Comparison of ENCODE assay signal across 24 mouse cellular contexts in genomic region chr7:72938842-72939241, GRCm38 (mm10).
DNase-seq lines count a peak whose midpoint lies in the region; ATAC-seq and TF ChIP-seq lines count a peak whose summit lies in the region.
"Had no signal": no experiment of that assay in that cellular context is flagged by ENCODE, and none has a peak within 500 bp of the region (broad histone marks: within the 10 kb centered on the region; RNA-seq: fewer than 3 reads in every experiment).

No protein-coding gene starts in this region.

- TF ChIP-seq CTCF in embryonic fibroblast, embryonic 13.5 days (IDR thresholded peaks at IDR 0.05; ENCODE audit: borderline replicate concordance, insufficient read depth, low read length) = no peak

- 92% methylated on average over 2 of the region's 2 CpGs for WGBS in forebrain, embryonic 12.5 days

- intact Hi-C loops in heart, postnatal 25 days (cut with DNase I) = no loop called here
- intact Hi-C loops in heart, postnatal 10 days (cut with DNase I) = loop anchor here (5.0 kb wide), 1 partner anchor 98 kb away; no protein-coding TSS in a partner anchor

- H3K27me3 ChIP-seq in forebrain, embryonic 12.5 days = no peaks in the 10 kb centered on the region
- H3K27me3 ChIP-seq: embryonic facial prominence, embryonic 15.5 days; hindbrain, embryonic 12.5 days; limb, embryonic 15.5 days; liver, embryonic 15.5 days; megakaryocyte, embryonic 14.5 days; midbrain, embryonic 15.5 days had no signal

- H3K9me3 ChIP-seq in forebrain, embryonic 12.5 days = no peaks in the 10 kb centered on the region
- H3K9me3 ChIP-seq: embryonic facial prominence, embryonic 15.5 days; hindbrain, embryonic 12.5 days; limb, embryonic 15.5 days; liver, embryonic 15.5 days; midbrain, embryonic 15.5 days had no signal

- peaks cover 3% of the 10 kb centered on the region; the same call in 1 of the 2 replicates for H3K4me1 ChIP-seq in embryonic fibroblast, embryonic 13.5 days (ENCODE audit: control insufficient read depth, insufficient read depth, low read length)
- no peaks in the 10 kb centered on the region for H3K4me1 ChIP-seq in forebrain, embryonic 12.5 days
- H3K4me1 ChIP-seq: embryonic facial prominence, embryonic 15.5 days; hindbrain, embryonic 12.5 days; limb, embryonic 15.5 days; liver, embryonic 15.5 days; megakaryocyte, embryonic 14.5 days; midbrain, embryonic 15.5 days had no signal

- peak overlapping the region; percentile 11; the same call in 1 of the 2 replicates for H3K27ac ChIP-seq in embryonic fibroblast, embryonic 13.5 days (ENCODE audit: insufficient read depth, low read length)
- no peak overlapping the region for H3K27ac ChIP-seq in forebrain, embryonic 12.5 days
- H3K27ac ChIP-seq: embryonic facial prominence, embryonic 15.5 days; hindbrain, embryonic 12.5 days; limb, embryonic 15.5 days; liver, embryonic 15.5 days; midbrain, embryonic 15.5 days had no signal

- H3K4me2 ChIP-seq in forebrain, embryonic 12.5 days = no peak overlapping the region
- H3K4me2 ChIP-seq: embryonic facial prominence, embryonic 15.5 days; hindbrain, embryonic 12.5 days; limb, embryonic 15.5 days; liver, embryonic 15.5 days; midbrain, embryonic 15.5 days had no signal

- no peak for TF ChIP-seq POLR2A in embryonic fibroblast, embryonic 13.5 days (IDR thresholded peaks at IDR 0.05; ENCODE audit: low read depth, low read length)

- no peak for ATAC-seq in forebrain, embryonic 12.5 days (ENCODE audit: low FRiP score)
- ATAC-seq: inflammation-experienced regulatory T-cells, adult 6 months; midbrain, embryonic 15.5 days; Patski had no signal

- no peak overlapping the region for H3K9ac ChIP-seq in forebrain, embryonic 12.5 days
- H3K9ac ChIP-seq: embryonic facial prominence, embryonic 15.5 days; hindbrain, embryonic 12.5 days; limb, embryonic 15.5 days; liver, embryonic 15.5 days; midbrain, embryonic 15.5 days had no signal

- H3K36me3 ChIP-seq in forebrain, embryonic 12.5 days (replicated peaks) = no peaks in the 10 kb centered on the region
- H3K36me3 ChIP-seq: embryonic facial prominence, embryonic 15.5 days; hindbrain, embryonic 12.5 days; limb, embryonic 15.5 days; liver, embryonic 15.5 days; midbrain, embryonic 15.5 days had no signal

- H3K4me3 ChIP-seq in embryonic fibroblast, embryonic 13.5 days (ENCODE audit: insufficient read depth, low read length) = no peak overlapping the region
- H3K4me3 ChIP-seq in forebrain, embryonic 12.5 days (replicated peaks) = no peak overlapping the region
- H3K4me3 ChIP-seq: embryonic facial prominence, embryonic 15.5 days; hindbrain, embryonic 12.5 days; limb, embryonic 15.5 days; liver, embryonic 15.5 days; megakaryocyte, embryonic 14.5 days; midbrain, embryonic 15.5 days; myocyte had no signal

- DNase-seq in heart, adult 18-20 months = peak; percentile 66 to 74
- DNase-seq in heart, postnatal 25 days (ENCODE audit: low spot score) = no peak
- peak; percentile 57 for DNase-seq in Muller cell, postnatal 12 days (ENCODE audit: inconsistent ontology term)
- peak; percentile 69 to 73 for DNase-seq in heart, postnatal 10 days
- no peak for DNase-seq in ovary, postnatal 36 days (ENCODE audit: low spot score)
- no peak for DNase-seq in layer of hippocampus, adult 9-11 months
- DNase-seq: adrenal gland, postnatal 25 days; cerebellum, adult 11-12 months; cerebellum, postnatal 25 days; gastrocnemius, postnatal 14 days; kidney, adult 2 months; kidney, postnatal 10 days; thymus, postnatal 25 days had no signal

Comparison
In these comparisons a context has a peak if more than half of its experiments do, and no peak if none do; other contexts are left out.
1. DNase-seq: peak in heart, adult 18-20 months (2 of 2), Muller cell, postnatal 12 days (single experiment) and heart, postnatal 10 days (2 of 2); none in heart, postnatal 25 days (single experiment), ovary, postnatal 36 days (single experiment) and layer of hippocampus, adult 9-11 months (single experiment).